Mouse (Mus musculus) cerebellum, postnatal 36 days (tissue): ENCODE data around the gene Anxa11.
"Not testable (repeated sequence)": the region's sequence is repeated elsewhere in the genome, so short reads cannot be mapped to it uniquely, and the experiment has no call there.

Experiments used
- DNase-seq, 2 experiments: peaks; one replicate each; pipeline ENCODE4 v3.0.0; 2021 to 2022; ENCODE audit warnings: mixed read lengths in 2 of 2

Anxa11 gene

DNA sequence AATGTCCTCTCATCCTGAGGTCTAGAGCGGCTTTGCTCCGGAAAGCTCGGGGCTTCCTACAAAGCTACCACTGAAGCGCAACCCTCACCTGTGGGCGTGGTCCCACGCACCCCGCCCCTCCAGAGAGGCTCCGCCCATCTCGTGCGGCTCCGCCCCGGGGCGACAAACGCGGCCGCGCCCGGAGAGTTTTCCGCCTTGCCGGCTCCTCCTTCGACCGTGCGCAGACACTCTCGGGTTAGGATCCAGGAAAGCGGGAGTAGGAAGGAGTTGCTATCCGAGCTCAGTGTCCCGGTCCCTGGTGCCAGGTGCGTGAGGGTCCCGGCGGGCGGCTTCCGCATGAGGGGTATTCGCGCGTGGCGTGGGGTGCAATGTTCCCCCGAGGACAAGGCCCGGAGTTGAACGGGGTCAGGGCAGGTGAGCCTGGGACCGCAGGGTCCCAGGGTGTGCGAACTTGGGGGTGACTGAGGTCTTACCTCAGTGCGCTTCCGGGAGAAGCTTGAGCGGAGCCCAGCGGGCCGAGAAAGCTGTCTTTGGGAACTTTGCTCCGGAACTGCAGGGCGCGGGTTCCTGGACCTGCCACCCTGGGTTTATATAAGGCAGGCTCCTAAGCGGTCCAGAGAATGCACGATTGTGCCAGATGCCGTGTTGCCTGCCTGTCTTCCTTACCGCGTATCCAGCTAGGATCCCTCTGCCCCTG is at the start of gene Anxa11:
Gene Anxa11 (plus strand): TSS at position 166 of the 697 bp plus-strand sequence.
- DNase-seq, result peak; percentile 35 to 53

DNA sequence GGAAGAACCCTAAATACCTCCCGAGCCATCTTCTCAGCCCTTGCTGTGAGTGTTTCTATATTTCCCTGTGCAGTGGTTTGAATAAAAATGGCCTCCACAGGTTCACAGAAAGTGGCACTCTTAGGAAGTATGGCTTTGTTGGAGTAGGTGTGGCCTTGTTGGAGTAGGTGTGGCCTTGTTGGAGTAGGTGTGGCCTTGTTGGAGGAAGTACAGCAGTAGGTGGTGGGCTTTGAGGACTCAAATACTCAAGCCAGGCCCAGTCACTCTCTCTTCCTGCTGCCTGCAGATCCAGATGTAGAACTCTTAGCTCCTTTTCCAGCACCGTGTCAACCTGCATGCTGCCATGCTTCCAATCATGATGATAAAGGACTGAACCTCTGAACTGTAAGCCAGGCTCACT is 47.6 kb upstream of the Anxa11 start:
- DNase-seq, result no peak

DNA sequence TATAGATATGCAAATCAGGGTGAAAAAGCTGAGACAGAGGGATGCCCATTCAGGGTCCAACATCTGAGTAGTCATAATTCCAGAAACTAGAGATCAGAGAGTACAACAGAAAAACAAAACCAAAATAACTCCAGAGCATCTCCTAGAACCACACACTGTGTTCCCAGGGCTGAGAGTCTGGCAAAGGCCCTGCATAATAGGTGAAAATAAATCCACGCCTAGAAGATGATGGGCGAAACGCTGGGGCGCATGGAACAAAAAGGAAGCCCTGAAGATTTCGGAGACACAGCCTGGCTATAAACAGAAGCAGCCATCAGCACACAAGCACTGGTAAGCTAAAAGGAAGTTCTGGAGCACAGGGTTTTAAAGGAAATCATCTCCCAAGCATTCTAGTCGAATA is 46.9 kb upstream of the Anxa11 start:
- no peak for DNase-seq

DNA sequence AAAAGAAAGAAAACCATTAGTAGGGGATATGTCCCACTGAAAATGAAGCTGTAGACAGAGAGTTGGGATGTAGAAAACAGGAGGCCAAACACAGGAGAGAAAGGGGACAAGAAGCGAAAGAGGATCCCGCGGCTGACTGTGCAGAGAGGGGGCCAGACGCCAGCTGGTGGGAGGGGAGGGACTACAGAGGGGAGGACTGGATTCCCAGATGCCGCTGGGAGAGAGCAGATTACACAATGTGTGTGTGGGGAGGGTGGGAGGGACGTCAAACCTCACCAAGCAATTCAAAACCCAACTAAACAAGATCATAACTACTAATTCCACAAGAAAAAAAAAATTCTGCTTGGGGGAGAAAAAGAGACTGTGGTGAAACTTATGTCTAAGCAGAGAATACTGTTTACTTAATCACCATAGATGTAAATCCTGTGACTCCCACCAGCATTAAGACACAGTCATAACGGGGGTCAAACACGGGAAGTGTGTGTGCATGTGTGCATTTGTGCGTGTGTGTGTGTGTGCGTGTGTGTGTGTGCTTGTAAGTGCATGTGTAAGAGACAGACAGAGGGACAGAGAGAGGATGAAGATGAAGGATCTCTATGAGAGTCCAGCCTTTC is 46.3 kb upstream of the Anxa11 start:
- DNase-seq, result no peak

DNA sequence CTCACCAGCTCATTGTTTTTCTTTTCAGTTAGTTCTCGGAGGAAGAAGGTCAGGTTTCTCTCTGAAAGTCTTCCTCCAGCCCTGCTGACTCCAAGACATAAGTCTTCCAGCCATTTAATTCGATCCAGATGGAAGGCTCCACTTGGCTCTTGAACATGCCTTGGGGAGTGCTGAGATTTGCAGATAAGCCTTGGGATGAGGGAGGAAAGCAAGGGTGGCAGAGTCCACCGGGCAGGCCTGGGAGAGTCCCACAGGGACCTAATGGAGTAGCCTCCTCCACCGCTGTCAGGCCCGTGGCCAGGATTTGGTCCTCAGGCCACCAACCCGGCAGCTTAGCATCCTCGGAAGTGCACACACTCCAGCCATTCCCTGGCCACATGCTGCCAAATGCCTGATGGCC is 45.3 kb upstream of the Anxa11 start:
- DNase-seq, result no peak

DNA sequence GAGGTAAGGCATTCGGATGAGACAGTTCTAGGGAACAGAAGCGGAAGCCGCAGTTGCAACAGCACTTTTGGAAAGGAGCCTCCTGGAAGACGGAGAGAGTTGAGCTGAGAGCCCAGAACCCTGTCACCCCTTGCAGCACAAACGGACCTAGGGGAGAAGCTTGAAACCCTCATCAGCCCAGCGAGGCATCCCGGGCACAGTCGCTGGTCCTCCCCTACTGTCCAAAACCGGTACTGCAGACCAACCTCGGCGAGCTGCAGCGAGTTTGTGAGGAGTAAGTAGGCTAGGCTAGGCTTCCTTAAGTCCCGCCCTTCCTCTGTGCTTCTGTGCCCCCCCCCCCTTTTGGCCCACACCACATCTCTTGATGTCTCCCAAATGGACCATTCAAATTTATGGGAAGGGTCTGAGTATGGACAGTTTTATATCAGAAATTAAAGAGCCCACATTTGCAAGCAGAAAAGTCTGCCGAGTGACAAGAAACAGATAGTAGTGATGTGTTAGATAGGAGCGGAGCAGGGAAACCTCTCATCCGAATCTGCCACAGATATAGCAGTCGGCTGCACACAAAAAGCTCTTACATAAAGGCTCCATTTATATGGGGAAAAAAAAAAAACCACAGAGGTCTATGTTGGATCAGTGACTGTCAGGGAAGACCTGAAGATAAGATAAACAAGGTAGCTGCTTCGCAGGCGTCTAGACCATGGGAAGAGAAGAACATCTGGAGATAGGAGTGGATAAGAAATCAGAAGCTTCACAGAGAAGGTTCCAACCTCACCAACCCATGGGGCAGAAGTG is 41.6 kb upstream of the Anxa11 start:
- DNase-seq, result peak; percentile 77 to 83

DNA sequence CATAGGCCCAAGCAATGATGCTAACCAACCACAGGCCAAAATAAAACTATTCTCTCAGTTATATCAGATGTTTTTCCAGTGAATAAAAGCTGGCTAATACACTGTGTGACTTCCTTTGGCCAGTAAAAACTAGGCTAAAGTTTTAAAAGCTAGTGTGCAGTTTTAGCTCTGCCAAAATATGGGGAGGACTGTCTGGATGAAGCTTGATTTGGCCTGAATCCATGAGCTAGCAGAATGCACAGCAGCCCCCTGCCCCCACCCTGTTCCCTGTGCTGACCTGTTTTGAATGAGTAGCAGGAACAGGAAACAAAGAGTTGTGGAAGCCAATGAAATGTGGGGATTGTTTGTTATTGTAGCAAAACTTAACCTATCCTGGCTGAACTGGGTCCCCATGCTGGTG is 39.4 kb upstream of the Anxa11 start:
- DNase-seq, result no peak

DNA sequence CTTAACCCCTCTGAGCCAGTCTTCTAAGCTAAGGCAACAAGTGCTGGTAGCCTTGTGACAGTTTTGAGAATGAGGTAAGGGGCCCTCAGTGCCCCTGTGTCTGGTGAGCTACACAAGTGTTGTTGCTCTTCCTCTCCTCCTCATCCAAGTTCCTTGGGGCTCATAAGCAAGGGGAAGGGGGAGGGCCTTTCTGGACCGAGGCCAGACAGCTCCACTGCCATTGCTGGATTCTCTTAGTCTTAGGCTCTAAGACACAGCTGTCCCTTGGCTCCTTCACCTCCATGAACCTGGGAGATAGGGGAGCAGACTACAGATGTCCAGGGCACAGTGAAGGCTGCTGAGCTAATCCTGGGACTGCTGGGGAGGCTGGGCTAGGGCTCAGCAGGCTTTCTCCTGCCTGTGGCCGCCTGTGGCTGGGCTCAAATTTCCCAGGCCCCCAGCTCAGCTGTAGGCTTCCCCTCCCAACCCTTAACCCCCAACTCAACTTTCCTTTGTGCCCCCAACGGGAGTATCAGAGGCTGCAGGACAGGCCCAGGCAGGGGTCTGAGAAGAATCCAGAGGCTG is 38.6 kb upstream of the Anxa11 start:
- DNase-seq, result no peak

DNA sequence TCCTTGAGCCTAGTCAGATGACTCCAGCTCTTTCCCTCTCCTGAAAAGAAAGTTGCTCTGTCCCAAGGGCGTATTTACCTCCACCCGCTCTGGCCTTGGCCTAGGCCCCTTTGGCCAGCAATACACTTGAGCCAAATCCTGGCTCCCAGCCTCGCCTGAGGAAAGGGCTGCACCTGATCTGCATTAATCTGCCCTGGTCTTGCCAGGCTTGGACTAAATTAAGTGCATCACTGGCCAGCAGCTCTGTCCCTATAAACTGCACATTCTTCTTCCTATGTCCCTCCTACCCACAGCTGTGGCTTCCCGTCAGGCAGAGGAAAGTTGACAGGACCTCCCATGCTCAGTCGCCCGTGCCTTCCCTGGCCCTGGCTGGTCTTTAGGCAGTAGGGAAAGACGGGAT is 36.1 kb upstream of the Anxa11 start:
- peak in 1 of 2 experiments; percentile 12 for DNase-seq

DNA sequence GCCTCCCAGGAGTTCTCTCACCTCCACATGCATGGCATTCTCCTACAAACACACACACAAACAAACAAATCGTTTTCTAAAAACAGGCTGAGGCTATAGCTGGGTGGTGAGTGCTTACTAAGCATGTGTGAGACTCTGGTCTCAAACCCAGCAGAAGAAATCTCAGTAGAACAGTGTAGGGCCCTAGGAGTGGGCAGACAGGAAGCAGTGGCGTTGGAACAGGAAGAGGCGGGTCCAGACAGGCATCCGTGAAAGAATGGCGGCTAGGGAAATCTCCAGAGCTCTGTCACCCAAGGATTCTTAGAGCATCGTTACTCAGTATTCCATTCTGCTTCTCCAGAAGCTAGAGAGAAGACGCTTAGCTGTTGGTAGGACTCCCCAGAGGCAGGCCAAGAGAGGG is 35.4 kb upstream of the Anxa11 start:
- no peak for DNase-seq

DNA sequence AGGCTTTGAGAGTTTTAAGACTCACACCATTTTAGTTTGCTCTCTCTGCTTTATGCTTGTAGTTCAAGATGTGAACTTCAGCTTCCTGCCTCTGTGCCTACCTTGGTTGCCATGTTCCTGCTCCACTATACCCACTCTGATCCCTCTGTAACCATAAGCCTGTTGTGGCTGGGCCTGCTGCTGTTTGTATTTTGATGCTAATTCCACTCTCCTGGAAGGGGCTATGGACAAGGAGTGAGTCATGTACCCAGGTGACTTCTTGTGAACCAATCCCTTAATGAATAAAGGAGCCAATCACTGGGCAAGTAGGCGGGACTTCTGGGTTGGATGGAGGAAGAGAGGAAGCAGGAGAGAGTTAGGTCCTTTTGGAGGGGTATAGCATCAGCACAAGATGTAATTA is 30.9 kb upstream of the Anxa11 start:
- not testable (repeated sequence) for DNase-seq

DNA sequence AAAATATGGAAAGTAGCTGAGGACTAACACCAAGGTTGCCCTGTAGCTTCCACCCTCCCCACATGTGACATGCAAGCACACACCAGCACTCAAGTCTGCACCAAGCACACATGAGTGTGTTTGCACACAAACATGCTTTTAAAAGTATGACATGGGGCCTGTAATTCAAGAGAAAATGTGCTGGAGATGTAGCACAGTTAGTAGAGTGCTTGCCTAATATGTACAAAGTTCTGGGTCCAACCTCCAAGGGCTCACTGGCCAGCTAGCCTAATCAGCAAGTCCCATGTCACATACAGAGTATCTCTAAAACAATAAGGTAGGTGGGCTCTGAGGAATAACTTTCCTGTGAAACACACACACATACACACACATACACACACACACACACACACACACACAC is 27.8 kb upstream of the Anxa11 start:
- no peak for DNase-seq

DNA sequence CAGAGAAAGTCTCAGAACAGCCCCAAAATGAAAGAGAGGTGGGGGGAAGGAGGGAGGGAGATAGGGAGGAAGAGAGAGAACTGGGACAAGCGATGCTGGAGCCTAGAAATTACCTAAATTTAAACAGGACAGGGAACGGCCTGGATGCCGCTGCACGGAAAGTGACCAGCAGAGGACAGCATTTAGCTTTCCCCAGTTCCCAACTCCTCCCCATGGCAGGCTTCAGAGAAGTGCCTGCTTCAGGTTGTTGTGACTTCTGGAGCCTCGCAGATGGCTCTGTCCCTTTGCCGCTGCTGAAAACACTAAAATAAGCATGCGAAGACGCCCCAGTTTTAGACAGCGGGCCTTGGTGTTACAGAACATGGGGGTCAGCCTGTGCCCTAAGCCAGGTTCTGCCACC is 25.5 kb upstream of the Anxa11 start:
- DNase-seq, result peak; percentile 69 to 73

DNA sequence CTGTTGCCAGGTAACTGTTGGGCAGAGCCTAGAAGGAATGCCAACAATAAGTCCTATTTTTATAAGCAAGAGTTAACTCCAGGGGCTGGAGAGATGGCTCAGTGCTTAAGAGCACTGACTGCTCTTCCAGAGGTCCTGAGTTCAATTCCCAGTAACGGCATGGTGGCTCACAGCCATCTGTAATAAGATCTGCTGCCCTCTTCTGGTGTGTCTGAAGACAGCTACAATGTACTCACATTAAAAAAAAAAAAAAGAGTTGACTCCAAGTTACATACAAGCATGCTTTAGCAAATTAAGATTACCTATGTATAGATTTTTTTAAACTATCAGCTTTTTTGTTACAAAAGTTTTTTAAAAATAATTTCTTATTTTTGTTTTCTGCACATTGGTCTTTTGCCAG is 19.4 kb upstream of the Anxa11 start:
- no peak for DNase-seq

DNA sequence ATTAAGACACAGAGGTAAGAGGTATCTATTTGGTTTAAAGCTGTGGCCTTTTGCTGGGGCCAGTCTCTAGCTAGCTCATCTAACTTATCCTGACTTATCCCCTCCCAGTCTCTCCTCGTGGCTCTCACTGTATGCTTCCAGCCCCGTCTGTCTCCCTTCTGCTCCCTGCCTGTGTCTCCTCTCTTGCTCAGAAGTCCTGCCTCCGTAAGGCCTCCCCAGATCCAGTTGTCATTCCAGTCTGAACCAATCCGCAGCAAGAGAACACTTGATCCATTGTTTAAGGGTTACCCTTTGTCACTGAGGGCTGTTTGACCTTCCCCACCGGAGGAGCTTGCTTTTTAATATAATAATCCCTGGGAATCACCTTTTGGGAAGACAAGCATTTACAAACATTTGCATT is 17.0 kb upstream of the Anxa11 start:
- no peak for DNase-seq

DNA sequence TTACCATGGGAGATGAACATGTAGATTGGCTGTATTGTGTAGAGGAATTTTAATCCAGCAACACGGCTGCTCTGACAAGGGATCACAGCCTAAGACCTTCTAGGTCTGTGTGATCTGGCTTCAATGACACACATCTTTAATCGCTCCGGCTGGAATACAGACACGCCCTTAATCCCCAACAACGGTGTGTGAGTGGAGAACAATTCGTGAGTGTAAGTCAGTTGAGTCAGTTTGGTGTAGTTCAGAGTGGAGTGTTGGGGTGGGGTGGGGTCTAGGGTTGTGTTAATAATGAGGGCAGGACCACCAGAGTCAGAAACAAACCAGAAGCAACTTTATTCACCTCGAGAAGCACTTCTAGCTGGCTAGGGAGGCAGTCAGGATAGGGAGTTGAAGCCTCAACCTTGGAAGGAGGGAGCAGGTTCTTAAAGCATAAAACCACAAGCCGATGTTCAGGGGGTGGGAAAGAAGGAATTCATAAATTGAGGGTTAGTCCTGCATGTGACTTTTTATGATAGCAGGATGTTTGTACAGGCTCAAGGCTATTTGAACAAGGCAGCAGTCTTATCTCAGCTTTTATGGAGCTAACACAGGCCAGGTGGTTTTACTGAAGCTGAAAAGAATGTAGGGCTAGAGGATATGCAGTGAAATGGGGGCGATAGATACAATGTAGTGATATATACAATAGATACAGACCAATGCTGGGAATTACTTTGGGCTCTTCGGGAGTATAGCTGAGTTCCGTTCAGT is 15.9 kb upstream of the Anxa11 start:
- no peak for DNase-seq

DNA sequence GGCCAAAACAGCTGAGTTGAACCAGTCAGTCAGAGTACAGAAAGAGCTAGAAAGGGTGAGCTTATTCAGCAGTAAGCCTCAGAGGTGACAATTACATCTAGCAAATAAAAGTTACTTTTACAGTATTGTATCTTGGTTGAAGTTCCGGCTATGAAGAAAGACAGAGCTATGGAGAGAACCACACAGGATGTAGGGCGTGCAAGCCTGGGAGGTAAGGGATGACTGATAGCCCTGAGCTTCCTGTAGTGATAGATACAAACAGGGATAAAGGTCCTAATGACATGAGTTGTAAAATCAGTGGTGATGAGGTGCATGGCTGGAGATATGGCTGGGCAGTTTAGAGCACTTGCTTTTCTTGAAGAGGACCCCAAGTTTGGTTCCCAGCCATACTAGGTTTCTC is 15.1 kb upstream of the Anxa11 start:
- no peak for DNase-seq

DNA sequence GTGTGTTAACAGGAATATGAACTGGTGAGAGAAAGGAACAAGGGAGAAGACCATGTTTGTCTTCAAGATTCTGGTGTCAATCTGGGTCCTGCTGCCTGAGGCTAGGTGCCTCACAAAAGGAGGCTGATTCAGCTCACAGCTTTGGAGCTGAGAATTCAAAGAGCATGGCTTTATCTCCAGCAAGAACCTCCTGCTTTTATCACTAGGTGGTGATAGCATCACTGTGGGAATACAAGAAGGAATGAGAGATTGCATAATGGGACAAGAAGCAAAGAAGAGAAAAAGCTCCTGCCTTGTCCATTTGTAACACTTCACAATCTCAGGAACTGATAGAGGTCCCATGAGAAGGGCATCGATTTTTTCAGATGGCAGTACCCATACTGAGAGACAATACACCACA is 10.6 kb upstream of the Anxa11 start:
- no peak for DNase-seq

DNA sequence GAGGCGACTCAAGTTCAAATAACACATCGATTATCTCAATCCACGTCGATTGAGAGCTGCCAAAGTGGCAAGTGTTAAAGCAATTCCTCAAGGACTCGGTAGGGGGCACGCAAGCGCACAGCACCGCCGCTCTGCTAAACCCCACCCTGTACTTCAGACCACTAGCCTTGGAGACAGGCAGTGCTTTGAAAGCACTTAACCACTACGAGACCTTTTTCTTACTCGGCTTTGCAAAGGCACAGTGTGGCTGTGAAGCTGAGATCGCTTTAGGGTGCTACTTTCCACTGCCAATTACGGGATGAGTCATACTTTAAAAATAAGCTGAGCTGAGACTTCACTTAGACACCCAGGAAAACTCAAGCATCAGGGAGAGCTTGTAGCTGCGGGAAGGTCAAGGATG is 9.7 kb upstream of the Anxa11 start:
- DNase-seq, result peak; percentile 56 to 61

DNA sequence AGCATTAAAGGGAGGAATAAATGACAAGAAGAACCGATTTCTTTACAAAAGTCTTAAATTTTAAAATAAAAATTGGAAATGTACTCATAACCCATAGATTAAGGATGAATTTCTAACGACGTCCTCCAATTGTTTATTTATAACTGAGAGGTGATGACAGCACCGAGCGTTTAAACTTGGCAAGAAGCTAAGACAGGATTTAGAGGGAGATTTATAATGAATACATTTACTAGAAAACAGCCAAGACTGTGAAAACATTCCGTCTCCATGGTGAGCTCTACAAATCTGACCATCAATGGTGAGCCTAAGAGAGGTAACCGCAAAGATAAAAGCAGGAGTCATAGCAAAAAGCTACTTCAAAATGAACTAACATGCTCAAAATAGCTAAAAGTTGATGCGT is 3.5 kb upstream of the Anxa11 start:
- no peak for DNase-seq

DNA sequence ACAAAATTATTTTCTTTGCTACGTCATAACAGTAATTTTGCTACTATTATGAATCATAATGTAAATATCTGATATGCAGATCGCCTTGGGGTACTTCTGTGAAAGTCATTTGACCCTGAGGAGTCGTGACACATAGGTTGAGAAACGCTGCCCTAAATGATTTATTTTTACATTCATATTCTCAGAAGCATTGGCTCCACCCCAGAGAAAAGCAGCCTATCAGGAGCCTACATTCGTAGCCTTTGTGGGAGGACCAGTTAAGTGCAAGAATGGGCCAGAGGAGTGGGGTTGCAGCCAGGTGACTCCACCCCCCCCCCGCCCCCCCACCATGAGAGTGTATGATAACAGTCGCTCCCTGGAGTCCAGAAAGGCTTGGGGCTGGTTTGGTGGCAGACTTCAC is 2.2 kb upstream of the Anxa11 start:
- DNase-seq, result no peak

DNA sequence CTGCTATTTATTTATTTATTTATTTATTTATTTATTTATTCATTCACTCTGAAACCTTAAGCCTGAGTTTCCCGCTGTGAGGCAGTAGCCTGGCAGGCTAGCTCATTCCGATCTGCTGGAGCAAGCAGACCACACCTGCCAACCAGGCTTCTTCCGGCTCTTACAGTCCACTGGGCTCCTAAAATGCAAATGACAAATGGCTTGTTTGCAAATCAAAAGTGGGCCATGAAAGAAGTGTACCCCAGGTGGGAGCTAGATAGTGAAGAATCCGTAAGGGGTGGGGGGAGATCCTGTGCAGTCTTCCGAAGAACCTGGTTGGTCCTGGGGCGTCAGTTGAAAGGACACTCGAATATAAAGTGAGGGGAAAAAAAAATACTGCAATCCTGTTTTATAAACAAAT is 995 bp upstream of the Anxa11 start:
- DNase-seq, result no peak

DNA sequence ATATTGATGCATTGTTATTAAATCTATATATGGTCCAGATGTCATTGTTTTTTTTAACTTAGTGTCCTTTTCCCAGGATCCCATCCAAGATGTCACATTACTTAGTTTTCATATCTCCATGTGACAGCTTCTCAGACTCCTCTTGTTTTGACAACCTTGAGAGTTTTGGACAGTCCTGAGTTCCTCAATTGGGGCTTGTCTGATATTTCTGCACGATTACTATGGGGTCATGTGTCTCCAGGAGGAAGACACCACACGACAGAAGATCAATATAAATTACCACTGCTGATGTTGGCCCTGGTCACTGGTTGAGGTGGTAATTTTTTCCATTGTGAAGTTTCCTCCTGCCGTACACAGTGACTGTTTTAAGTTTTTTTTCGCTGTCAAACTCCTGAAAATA is 377 bp upstream of the Anxa11 start:
- DNase-seq, result no peak
